Comparison of ENCODE assay signal across 10 mouse cellular contexts in genomic region chr7:142458676-142459298, GRCm38 (mm10). TPM values are rescaled to one million over a fixed set of nuclear protein-coding genes. Genes with fewer than 3 reads are reported as not detected.
DNase-seq lines count a peak whose midpoint lies in the region; ATAC-seq and TF ChIP-seq lines count a peak whose summit lies in the region.
"Had no signal": no experiment of that assay in that cellular context is flagged by ENCODE, and none has a peak within 500 bp of the region (broad histone marks: within the 10 kb centered on the region; RNA-seq: fewer than 3 reads in every experiment).

No protein-coding gene starts in this region.

- no peak overlapping the region for H3K4me3 ChIP-seq in heart, embryonic 11.5 days (ENCODE audit: low read depth, low read length)
- no peak overlapping the region for H3K4me3 ChIP-seq in spleen, adult 2 months (ENCODE audit: extremely low read depth, insufficient read depth, insufficient read length)
- no peak overlapping the region for H3K4me3 ChIP-seq in heart, postnatal 0 days (ENCODE audit: low read depth, low read length)
- H3K4me3 ChIP-seq in small intestine, adult 2 months (ENCODE audit: low read depth, low read length), result no peak overlapping the region

- TF ChIP-seq POLR2A in spleen, adult 2 months (IDR thresholded peaks at IDR 0.05; ENCODE audit: low read depth, low read length), result no peak
- no peak for TF ChIP-seq POLR2A in small intestine, adult 2 months (IDR thresholded peaks at IDR 0.05; ENCODE audit: low read depth, low read length)

- no peak for ATAC-seq in heart, embryonic 11.5 days (replicated peaks; ENCODE audit: insufficient number of reproducible peaks, low FRiP score, low TSS enrichment)
- ATAC-seq in heart, postnatal 0 days (ENCODE audit: insufficient read depth, low read depth), result no peak; the same call in 1 of the 2 replicates

- DNase-seq in heart, adult 8-10 months (ENCODE audit: low spot score), result no peak
- no peak for DNase-seq in spleen, adult 2 months (ENCODE audit: low read depth in 1 of 2, low spot score in 2 of 2)
- no peak for DNase-seq in spleen, postnatal 4 days (ENCODE audit: low spot score in 2 of 2)
- no peak for DNase-seq in heart, postnatal 0 days (ENCODE audit: low spot score)
- no peak for DNase-seq in retina, postnatal 1 day
- DNase-seq in adrenal gland, adult 18-20 months (ENCODE audit: low spot score in 2 of 2), result no peak
- DNase-seq: kidney, adult 8-10 months had no signal

- peaks cover 75% of the 10 kb centered on the region for H3K4me1 ChIP-seq in heart, embryonic 11.5 days (ENCODE audit: control insufficient read depth, insufficient read depth, low read length)
- H3K4me1 ChIP-seq in spleen, adult 2 months (ENCODE audit: control insufficient read depth, insufficient read depth, insufficient read length), result peaks cover 30% of the 10 kb centered on the region
- peaks cover 67% of the 10 kb centered on the region for H3K4me1 ChIP-seq in heart, postnatal 0 days (ENCODE audit: control insufficient read depth, insufficient read depth)
- peaks cover 3% of the 10 kb centered on the region; the same call in 1 of the 2 replicates for H3K4me1 ChIP-seq in small intestine, adult 2 months (ENCODE audit: control insufficient read depth, insufficient read depth, insufficient read length, low read length)

- no peaks in the 10 kb centered on the region for H3K27me3 ChIP-seq in heart, embryonic 11.5 days (ENCODE audit: control insufficient read depth, insufficient read depth, low read length)
- H3K27me3 ChIP-seq in spleen, adult 2 months (ENCODE audit: control insufficient read depth, insufficient read depth, low read length), result no peaks in the 10 kb centered on the region
- H3K27me3 ChIP-seq in heart, postnatal 0 days (ENCODE audit: control insufficient read depth, insufficient read depth, low read length), result no peaks in the 10 kb centered on the region
- no peaks in the 10 kb centered on the region for H3K27me3 ChIP-seq in small intestine, adult 2 months (ENCODE audit: control insufficient read depth, insufficient read depth, low read length)

- no peak for TF ChIP-seq CTCF in spleen, adult 2 months (IDR thresholded peaks at IDR 0.05; ENCODE audit: extremely low read depth, insufficient read depth, insufficient read length, insufficient replicate concordance)
- no peak for TF ChIP-seq CTCF in heart, postnatal 0 days (IDR thresholded peaks at IDR 0.05; ENCODE audit: low read depth)
- no peak for TF ChIP-seq CTCF in small intestine, adult 2 months (IDR thresholded peaks at IDR 0.05; ENCODE audit: extremely low read depth, insufficient read length, insufficient replicate concordance, low read depth, low read length)

- H3K36me3 ChIP-seq in heart, embryonic 11.5 days (ENCODE audit: control insufficient read depth, insufficient read depth, low read length), result no peaks in the 10 kb centered on the region
- H3K36me3 ChIP-seq in spleen, adult 2 months (ENCODE audit: control insufficient read depth, insufficient read depth, low read length), result 0 out of 2 replicates have a peak, but pooled peaks cover 1% of the 10 kb centered on the region
- no peaks in the 10 kb centered on the region for H3K36me3 ChIP-seq in heart, postnatal 0 days (replicated peaks; ENCODE audit: control insufficient read depth, insufficient read depth, low read length)
- H3K36me3 ChIP-seq in small intestine, adult 2 months (ENCODE audit: control insufficient read depth, insufficient read depth, low read length), result no peaks in the 10 kb centered on the region
- H3K36me3 ChIP-seq: G1E had no signal

- WGBS in heart, embryonic 11.5 days (ENCODE audit: insufficient replicate concordance), result 55% methylated on average over 5 of the region's 5 CpGs
- 73% methylated on average over 5 of the region's 5 CpGs for WGBS in spleen, adult 2 months
- 32% methylated on average over 5 of the region's 5 CpGs for WGBS in heart, postnatal 0 days
- WGBS in small intestine, adult 2 months, result 81% methylated on average over 5 of the region's 5 CpGs

- no peak for TF ChIP-seq EP300 in heart, postnatal 0 days (IDR thresholded peaks at IDR 0.05; ENCODE audit: low read depth)

- H3K4me2 ChIP-seq in heart, embryonic 11.5 days, result no peak overlapping the region
- H3K4me2 ChIP-seq in heart, postnatal 0 days (ENCODE audit: low read depth, low read length), result no peak overlapping the region

- H3K9ac ChIP-seq in heart, embryonic 11.5 days (ENCODE audit: low read depth, low read length), result no peak overlapping the region; the same call in 1 of the 2 replicates
- H3K9ac ChIP-seq in heart, postnatal 0 days (replicated peaks; ENCODE audit: low read depth, low read length), result no peak overlapping the region

- H3K27ac ChIP-seq in heart, embryonic 11.5 days (ENCODE audit: low read depth, low read length), result peak overlapping the region; percentile 98
- H3K27ac ChIP-seq in spleen, adult 2 months (ENCODE audit: insufficient read depth, low read length), result peak overlapping the region; percentile 56; the same call in 1 of the 2 replicates
- H3K27ac ChIP-seq in heart, postnatal 0 days (ENCODE audit: low read depth), result peak overlapping the region; percentile 97
- peak overlapping the region; percentile 60; the same call in 1 of the 2 replicates for H3K27ac ChIP-seq in small intestine, adult 2 months (ENCODE audit: insufficient read depth, low read depth, low read length)

- no peaks in the 10 kb centered on the region for H3K9me3 ChIP-seq in heart, embryonic 11.5 days (replicated peaks; ENCODE audit: control insufficient read depth, low read length)
- H3K9me3 ChIP-seq in heart, postnatal 0 days (replicated peaks; ENCODE audit: control insufficient read depth, low read length), result no peaks in the 10 kb centered on the region
- H3K9me3 ChIP-seq: G1E had no signal

RNA-seq across cellular contexts. Expression of gene Lsp1, which starts 1.8 kb away (rescaled TPM):
- polyA plus RNA-seq in heart, embryonic 11.5 days (2014; fragmentation: Nextera tagmentation; extraction: Ambion mirVana), result 31.4 and 32.1 TPM in 2 replicates
- 10 to 100 TPM; 24.0 to 40.3 (median 31.7) TPM for total RNA-seq in heart, adult 8-10 months (2022)
- polyA plus RNA-seq in spleen, adult 2 months (2012; rRNA removed), result 368 and 410 TPM in 2 replicates
- total RNA-seq in heart, postnatal 0 days (2014; rRNA removed; ENCODE audit: low replicate concordance), result 20.8 and 84.4 TPM in 2 replicates
- polyA plus RNA-seq in heart, postnatal 0 days (2015; fragmentation: Nextera tagmentation; extraction: Ambion mirVana), result 47.7 and 53.1 TPM in 2 replicates
- polyA plus RNA-seq in small intestine, adult 2 months (2012; rRNA removed), result 29.4 and 48.0 TPM in 2 replicates
- total RNA-seq in adrenal gland, adult 18-20 months (2021), result 10 to 100 TPM; 17.0 to 24.2 TPM

RNA-seq across cellular contexts. Expression of gene Tnni2, which starts 17.2 kb away (rescaled TPM):
- 46.1 and 51.6 TPM in 2 replicates for polyA plus RNA-seq in heart, embryonic 11.5 days (2014; fragmentation: Nextera tagmentation; extraction: Ambion mirVana)
- total RNA-seq in heart, adult 8-10 months (2022), result 1 to 10 TPM; 5.1 to 10.0 (median 7.8) TPM
- polyA plus RNA-seq in spleen, adult 2 months (2012; rRNA removed), result 3.0 and 3.9 TPM in 2 replicates
- total RNA-seq in heart, postnatal 0 days (2014; rRNA removed; ENCODE audit: low replicate concordance), result not detected in 2 replicates
- polyA plus RNA-seq in heart, postnatal 0 days (2015; fragmentation: Nextera tagmentation; extraction: Ambion mirVana), result 8.9 and 9.9 TPM in 2 replicates
- 0.35 and 2.9 TPM in 2 replicates for polyA plus RNA-seq in small intestine, adult 2 months (2012; rRNA removed)
- 10 to 100 TPM in 1 of 2 experiments, under 1 TPM in 1; 0.83 to 10.2 TPM for total RNA-seq in adrenal gland, adult 18-20 months (2021)

RNA-seq across cellular contexts. Expression of gene Syt8, which starts 24.1 kb away (rescaled TPM):
- polyA plus RNA-seq in heart, embryonic 11.5 days (2014; fragmentation: Nextera tagmentation; extraction: Ambion mirVana), result 0.26 and 0.31 TPM in 2 replicates
- total RNA-seq in heart, adult 8-10 months (2022), result under 1 TPM in 1 of 4 experiments, not detected in 3; 0.25 TPM
- polyA plus RNA-seq in spleen, adult 2 months (2012; rRNA removed), result 0.94 and 1.1 TPM in 2 replicates
- total RNA-seq in heart, postnatal 0 days (2014; rRNA removed; ENCODE audit: low replicate concordance), result 18.0 TPM in 1 of 2 replicates, not detected in the other
- polyA plus RNA-seq in heart, postnatal 0 days (2015; fragmentation: Nextera tagmentation; extraction: Ambion mirVana), result 0.10 TPM in 1 of 2 replicates, not detected in the other
- 1.4 and 66.8 TPM in 2 replicates for polyA plus RNA-seq in small intestine, adult 2 months (2012; rRNA removed)
- not detected for total RNA-seq in adrenal gland, adult 18-20 months (2021)
- polyA plus RNA-seq: G1E had no signal

RNA-seq across cellular contexts. Expression of gene Tnnt3, which starts 39.8 kb away (rescaled TPM):
- 16.0 and 16.3 TPM in 2 replicates for polyA plus RNA-seq in heart, embryonic 11.5 days (2014; fragmentation: Nextera tagmentation; extraction: Ambion mirVana)
- 10 to 100 TPM in 1 of 4 experiments, 1 to 10 TPM in 3; 7.6 to 13.6 (median 9.6) TPM for total RNA-seq in heart, adult 8-10 months (2022)
- polyA plus RNA-seq in spleen, adult 2 months (2012; rRNA removed), result 1.6 and 1.8 TPM in 2 replicates
- 0.73 and 11.0 TPM in 2 replicates for total RNA-seq in heart, postnatal 0 days (2014; rRNA removed; ENCODE audit: low replicate concordance)
- 2.5 and 3.2 TPM in 2 replicates for polyA plus RNA-seq in heart, postnatal 0 days (2015; fragmentation: Nextera tagmentation; extraction: Ambion mirVana)
- 0.10 TPM in 1 of 2 replicates, not detected in the other for polyA plus RNA-seq in small intestine, adult 2 months (2012; rRNA removed)
- total RNA-seq in adrenal gland, adult 18-20 months (2021), result 10 to 100 TPM in 1 of 2 experiments, under 1 TPM in 1; 0.83 to 16.2 TPM
- total RNA-seq: G1E had no signal
- polyA plus RNA-seq: G1E had no signal
